Mouse (Mus musculus): Measurements from ENCODE around the gene 2300002M23Rik. TPM values are rescaled to one million over a fixed set of nuclear protein-coding genes. Genes with fewer than 3 reads are reported as not detected.

The 2300002M23Rik gene
- total RNA-seq, 1 experiment from 2014 or later = not detected

DNA sequence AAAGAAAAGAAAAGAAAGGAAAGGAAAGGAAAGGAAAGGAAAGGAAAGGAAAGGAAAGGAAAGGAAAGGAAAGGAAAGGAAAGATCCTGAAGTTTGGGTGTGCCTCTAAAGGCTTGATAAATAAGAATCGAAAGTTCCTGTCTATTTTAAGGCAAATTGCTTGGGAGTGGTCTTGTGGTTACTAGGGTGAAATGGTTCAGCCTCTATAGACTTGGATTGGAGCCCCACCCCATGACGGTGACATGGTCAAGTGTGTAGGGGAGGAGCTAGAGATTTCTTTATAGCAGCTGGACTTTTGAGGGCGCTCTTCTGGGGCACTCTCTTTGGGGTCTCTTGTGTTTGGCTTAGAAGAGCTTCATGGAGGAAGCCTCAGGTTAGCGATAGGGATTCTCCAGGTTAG is 26.5 kb downstream of the 2300002M23Rik start:
- ATAC-seq (replicated peaks; ENCODE audit: insufficient number of reproducible peaks, low FRiP score, low TSS enrichment, poor library complexity, severe bottlenecking) = no peak

DNA sequence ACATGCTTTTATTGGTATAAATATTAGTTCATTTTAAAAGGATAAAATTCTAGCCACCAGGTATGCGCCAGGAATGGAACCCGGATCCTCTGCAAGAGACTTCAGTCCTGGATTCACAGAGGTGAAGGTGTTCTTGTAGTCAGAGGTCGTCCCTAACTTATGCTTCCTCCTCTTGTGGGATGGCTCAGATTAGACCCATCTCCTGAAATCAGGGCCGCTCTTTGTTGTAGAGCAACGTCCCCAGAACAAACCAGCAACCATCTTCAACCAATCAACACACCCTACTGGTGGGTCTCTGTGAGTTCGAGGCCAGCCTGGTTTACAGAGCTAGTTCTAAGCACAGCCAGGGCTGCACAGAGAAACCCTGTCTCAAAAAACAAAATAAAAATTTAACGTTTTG is 27.2 kb downstream of the 2300002M23Rik start:
- ATAC-seq (replicated peaks; ENCODE audit: insufficient number of reproducible peaks, low FRiP score, low TSS enrichment, poor library complexity, severe bottlenecking) = no peak

DNA sequence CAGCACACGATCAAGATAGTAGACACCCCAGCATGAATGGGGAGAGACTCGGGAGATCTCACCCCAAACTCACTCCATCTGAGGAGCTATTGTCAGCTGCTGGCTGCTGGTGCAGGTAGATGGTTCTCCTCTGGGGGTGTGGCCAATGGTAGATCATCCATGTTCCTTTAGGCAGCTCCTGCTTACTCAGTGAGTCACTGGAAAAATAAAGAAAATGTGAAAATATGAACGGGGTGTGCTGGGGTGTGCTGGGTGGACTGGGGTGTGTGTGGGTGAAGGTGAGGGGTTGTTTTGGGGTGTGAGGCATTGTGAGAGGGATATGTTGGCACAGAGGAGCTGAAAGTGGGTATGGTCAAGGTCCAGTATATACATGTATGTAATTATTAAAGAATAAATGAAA is 30.1 kb downstream of the 2300002M23Rik start:
- no peak for ATAC-seq (replicated peaks; ENCODE audit: insufficient number of reproducible peaks, low FRiP score, low TSS enrichment, poor library complexity, severe bottlenecking)

DNA sequence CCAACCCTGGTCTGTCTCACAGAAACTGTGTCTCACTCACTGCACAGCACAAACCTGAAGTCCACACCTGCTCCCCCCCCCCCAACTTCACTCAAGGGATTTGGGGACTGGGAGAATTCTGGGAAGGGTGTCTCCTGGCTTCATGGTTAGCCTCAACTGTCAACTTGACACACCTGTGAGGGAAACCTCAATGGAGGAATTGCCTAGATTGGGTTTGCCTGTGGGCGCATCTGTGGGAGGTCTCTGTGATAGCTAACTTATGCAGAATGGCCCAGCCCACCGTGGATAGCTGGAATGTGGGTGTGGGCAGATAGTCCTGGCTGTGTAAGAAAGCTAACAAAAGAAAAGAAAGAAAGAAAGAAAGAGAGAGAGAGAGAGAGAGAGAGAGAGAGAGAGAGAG is 34.0 kb downstream of the 2300002M23Rik start, which contains the start of gene Sfta2:
Sfta2 (plus strand) TSS at position 301 of the 400 bp plus-strand sequence.
- no peak for ATAC-seq (replicated peaks; ENCODE audit: insufficient number of reproducible peaks, low FRiP score, low TSS enrichment, poor library complexity, severe bottlenecking)

DNA sequence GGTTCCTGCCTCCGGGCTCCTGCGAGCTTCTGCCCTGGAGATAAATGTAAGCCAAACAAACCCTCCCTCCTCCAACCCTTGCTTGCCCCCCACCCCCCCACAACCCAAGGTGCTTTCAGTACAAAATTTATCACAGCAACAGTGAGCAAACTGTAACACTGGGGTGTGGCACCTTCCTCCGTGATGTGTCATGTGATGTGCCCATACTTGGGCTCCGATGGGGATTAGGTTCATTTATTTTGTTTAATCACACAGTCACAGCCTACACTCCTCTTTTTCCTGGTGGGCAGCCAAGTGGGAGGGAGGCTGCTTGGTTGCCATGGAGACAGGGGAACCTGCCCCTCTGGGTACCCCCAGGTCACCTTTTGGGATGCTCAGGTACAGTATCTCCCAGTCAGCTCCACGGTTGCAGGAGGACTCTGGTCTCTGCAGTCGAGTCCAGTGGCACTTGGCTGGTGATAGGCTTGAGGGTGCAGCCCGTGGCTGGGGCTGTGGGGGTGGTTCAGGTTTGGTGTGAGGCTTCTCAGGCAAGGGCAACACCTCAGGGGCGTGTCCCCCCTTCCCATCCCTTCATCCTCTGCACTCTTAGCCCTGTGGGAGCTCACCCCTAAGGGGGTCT is 34.6 kb downstream of the 2300002M23Rik start:
- ATAC-seq (replicated peaks; ENCODE audit: insufficient number of reproducible peaks, low FRiP score, low TSS enrichment, poor library complexity, severe bottlenecking) = no peak

DNA sequence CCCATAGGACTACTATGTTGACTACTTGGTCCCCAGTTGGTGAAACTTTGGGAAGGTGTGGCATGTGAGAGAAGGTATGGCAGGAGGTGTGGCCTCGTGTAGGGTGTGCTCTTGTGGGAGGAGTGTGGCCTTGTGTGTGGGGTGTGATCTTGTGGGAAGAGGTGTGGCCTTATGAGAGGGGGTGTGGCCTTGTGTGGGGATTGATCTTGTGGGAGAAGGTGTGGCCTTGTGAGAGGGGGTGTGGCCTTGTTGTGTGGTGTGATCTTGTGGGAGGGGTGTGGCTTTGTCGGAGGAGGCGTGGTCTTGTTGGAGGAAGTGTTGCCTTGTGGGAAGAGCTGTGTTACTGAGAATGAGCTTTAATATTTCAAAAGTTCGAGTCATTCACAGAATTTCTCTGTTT is 49.9 kb downstream of the 2300002M23Rik start:
- no peak for ATAC-seq (replicated peaks; ENCODE audit: insufficient number of reproducible peaks, low FRiP score, low TSS enrichment, poor library complexity, severe bottlenecking)

Other genes with a start within 250 kb of the 2300002M23Rik start
- gene H2-Q1, start 247.0 kb upstream of the 2300002M23Rik start, total RNA-seq (2017) = 0.11 to 0.38 TPM in 2 of 3 replicates, not detected in the other
- not detected in 3 replicates for gene H2-Q2, start 225.2 kb upstream of the 2300002M23Rik start, total RNA-seq (2017)
- 159 to 219 TPM (median 177 TPM) in 3 replicates for gene H2-Q4, start 187.8 kb upstream of the 2300002M23Rik start, total RNA-seq (2017)
- 235 to 503 TPM (median 268 TPM) in 3 replicates for gene H2-Q6, start 142.6 kb upstream of the 2300002M23Rik start, total RNA-seq (2017)
- gene H2-Q7, start 128.3 kb upstream of the 2300002M23Rik start, total RNA-seq (2017) = 209 to 404 TPM (median 224 TPM) in 3 replicates
- gene H2-Q10, start 97.4 kb upstream of the 2300002M23Rik start, total RNA-seq (2017) = 5.5 to 7.7 TPM (median 7.6 TPM) in 3 replicates
- 0.58 TPM in 1 of 3 replicates, not detected in the others for gene Pou5f1, start 61.4 kb upstream of the 2300002M23Rik start, total RNA-seq (2017)
- gene Tcf19, start 50.6 kb upstream of the 2300002M23Rik start, total RNA-seq (2017) = 0.29 to 3.3 TPM (median 2.4 TPM) in 3 replicates
- 1.7 to 6.7 TPM (median 2.5 TPM) in 3 replicates for gene Cchcr1, start 50.4 kb upstream of the 2300002M23Rik start, total RNA-seq (2017)
- gene Psors1c2, start 34.2 kb upstream of the 2300002M23Rik start, total RNA-seq (2017) = not detected in 3 replicates
- gene Cdsn, start 15.3 kb upstream of the 2300002M23Rik start, total RNA-seq (2017) = not detected in 3 replicates
- not detected in 3 replicates for gene Sfta2, start 34.1 kb downstream of the 2300002M23Rik start, total RNA-seq (2017)
- not detected in 3 replicates for gene Gm9573, start 59.2 kb downstream of the 2300002M23Rik start, total RNA-seq (2017)
- not detected in 3 replicates for gene Mucl3, start 76.2 kb downstream of the 2300002M23Rik start, total RNA-seq (2017)
- gene Vars2, start 100.1 kb downstream of the 2300002M23Rik start, total RNA-seq (2017) = 7.4 to 13.8 TPM (median 11.3 TPM) in 3 replicates
- 10.9 to 22.5 TPM (median 13.5 TPM) in 3 replicates for gene Gtf2h4, start 106.3 kb downstream of the 2300002M23Rik start, total RNA-seq (2017)
- 0.67 to 1.2 TPM in 2 of 3 replicates, not detected in the other for gene Ddr1, start 137.2 kb downstream of the 2300002M23Rik start, total RNA-seq (2017)